Mouse (Mus musculus) ES-Bruce4 (cell line): ENCODE data around the gene Ulk4.

Experiments used
- CTCF ChIP-seq: IDR thresholded peaks from one replicate; pipeline ENCODE4 v1.8.1; 2011; ENCODE audit warnings: low read depth, low read length
- POLR2A ChIP-seq: IDR thresholded peaks from one replicate; pipeline ENCODE4 v1.8.1; 2011; ENCODE audit warnings: low read length; ENCODE audit not compliant: insufficient read depth

GRCm38 (mm10) chr9:121185796-121186195, 91.2 kb downstream of the Ulk4 start:
- TF ChIP-seq CTCF: no peak
- no peak for TF ChIP-seq POLR2A
